Mouse (Mus musculus) midbrain, postnatal 0 days (tissue): ENCODE measurements around the gene Commd1. TPM values are rescaled to one million over a fixed set of nuclear protein-coding genes. Genes with fewer than 3 reads are reported as not detected.

Experiments
- ATAC-seq: fragments of 200-750 bp; cut with Nextera tagmentation; 2 replicates; pipeline ENCODE4 v1.8.0; 2017; ENCODE audit warnings: moderate number of reproducible peaks, mild to moderate bottlenecking, moderate TSS enrichment, moderate library complexity; ENCODE audit not compliant: low FRiP score
- DNase-seq: peaks from one replicate; pipeline ENCODE4 v3.0.0-alpha.2; 2015; ENCODE audit warnings: low spot score
- H3K27ac ChIP-seq: fragments of 300-500 bp; sonication (generic); 2 replicates; pipeline ENCODE4 v1.5.1; 2014; ENCODE audit warnings: low read depth, mild to moderate bottlenecking, low read length, mixed read lengths
- H3K27me3 ChIP-seq: fragments of 300-500 bp; sonication (generic); 2 replicates; pipeline ENCODE4 v1.6.1; 2014; ENCODE audit warnings: low read length, control low read depth, mixed read lengths; ENCODE audit not compliant: insufficient read depth
- H3K36me3 ChIP-seq: fragments of 300-500 bp; sonication (generic); 2 replicates; pipeline ENCODE4 v1.6.1; 2014; ENCODE audit warnings: low read length, control low read depth, mixed read lengths; ENCODE audit not compliant: insufficient read depth
- H3K4me1 ChIP-seq: fragments of 300-500 bp; sonication (generic); 2 replicates; pipeline ENCODE4 v1.6.1; 2014; ENCODE audit warnings: mild to moderate bottlenecking, control low read depth, antibody characterized with exemption, low read length, mixed read lengths; ENCODE audit not compliant: insufficient read depth
- H3K4me2 ChIP-seq: fragments of 300-500 bp; sonication (generic); 2 replicates; pipeline ENCODE4 v1.6.1; 2014; ENCODE audit warnings: low read depth, mild to moderate bottlenecking, low read length, mixed read lengths; ENCODE audit not compliant: poor library complexity, severe bottlenecking
- H3K4me3 ChIP-seq: fragments of 300-500 bp; sonication (generic); 2 replicates; pipeline ENCODE4 v1.5.1; 2014; ENCODE audit warnings: low read depth, mild to moderate bottlenecking, low read length, moderate library complexity
- H3K9ac ChIP-seq: fragments of 300-500 bp; sonication (generic); replicated peaks from 2 replicates; pipeline ENCODE4 v1.6.1; 2014; ENCODE audit warnings: mild to moderate bottlenecking, low read length, moderate library complexity, mixed read lengths; ENCODE audit not compliant: poor library complexity, severe bottlenecking
- H3K9me3 ChIP-seq: fragments of 300-500 bp; sonication (generic); 2 replicates; pipeline ENCODE4 v1.6.1; 2016; ENCODE audit warnings: low read length, control low read depth
- CTCF ChIP-seq: IDR thresholded peaks from 2 replicates; pipeline ENCODE4 v1.5.1; 2016; ENCODE audit warnings: antibody characterized with exemption, mild to moderate bottlenecking
- WGBS: fragments of 180-500 bp; shearing (Covaris S2); extraction: QIAGEN DNeasy Blood & Tissue Kit; methylation state at CpG from one replicate; pipeline ENCODE4 v1.1.7; 2014; 5-methylcytosine and 5-hydroxymethylcytosine counted together
- polyA plus RNA-seq: library from polyadenylated mRNA; unstranded; fragments of >200 nt; fragmentation: Nextera tagmentation; extraction: Ambion mirVana; gene quantifications from 2 replicates; pipeline ENCODE4 v1.2.1, GENCODE M21; 2015
- total RNA-seq: library from RNA; depleted of rRNA; stranded (reverse); fragments of >200 nt; gene quantifications from 2 replicates; pipeline ENCODE4 v1.2.3, GENCODE M21; 2014

Commd1 gene
- total and polyA plus RNA-seq, 2 experiments from 2014 or later: 23.5 to 221 TPM

DNA sequence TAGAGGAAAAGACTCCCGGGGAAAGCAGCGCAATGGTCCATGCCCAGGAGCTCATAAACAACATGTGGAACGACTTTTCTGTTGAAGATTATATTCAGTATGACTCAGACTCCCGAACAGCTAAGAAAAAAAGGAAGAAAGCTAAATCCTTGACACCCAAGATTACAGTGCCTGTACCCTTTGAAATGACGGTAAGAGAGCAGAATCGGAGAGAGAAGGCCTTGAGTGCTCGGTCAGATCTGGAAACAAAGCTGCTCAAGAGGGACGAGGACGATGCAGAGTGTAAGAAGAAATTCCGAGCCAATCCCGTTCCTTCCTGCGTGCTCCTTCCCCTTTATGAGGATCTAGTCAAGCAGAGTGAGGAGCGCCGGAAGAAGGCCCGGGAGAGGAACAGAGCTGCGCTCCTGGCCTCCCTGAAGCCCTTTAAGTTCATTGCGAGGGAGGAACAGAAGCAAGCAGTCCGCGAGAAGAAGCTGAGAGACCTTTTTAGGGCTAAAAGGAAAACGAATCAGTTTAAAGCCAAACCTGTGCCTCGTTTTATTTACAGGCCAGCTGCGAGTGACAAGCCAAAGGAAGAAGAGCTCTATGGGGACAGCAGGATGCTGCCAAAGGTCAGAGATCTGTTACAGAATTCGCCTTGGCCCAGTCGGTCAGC lies 38.1 kb upstream of the Commd1 start:
- H3K4me2 ChIP-seq: no peak overlapping the region
- no peaks in the 10 kb centered on the region for H3K36me3 ChIP-seq
- H3K27ac ChIP-seq: no peak overlapping the region
- no peak for TF ChIP-seq CTCF
- ATAC-seq: no peak
- H3K27me3 ChIP-seq: no peaks in the 10 kb centered on the region
- no peak overlapping the region for H3K9ac ChIP-seq
- DNase-seq: no peak
- H3K4me3 ChIP-seq: no peak overlapping the region
- WGBS: 63% methylated on average over 24 of the region's 24 CpGs
- no peaks in the 10 kb centered on the region for H3K4me1 ChIP-seq
- H3K9me3 ChIP-seq: no peaks in the 10 kb centered on the region

DNA sequence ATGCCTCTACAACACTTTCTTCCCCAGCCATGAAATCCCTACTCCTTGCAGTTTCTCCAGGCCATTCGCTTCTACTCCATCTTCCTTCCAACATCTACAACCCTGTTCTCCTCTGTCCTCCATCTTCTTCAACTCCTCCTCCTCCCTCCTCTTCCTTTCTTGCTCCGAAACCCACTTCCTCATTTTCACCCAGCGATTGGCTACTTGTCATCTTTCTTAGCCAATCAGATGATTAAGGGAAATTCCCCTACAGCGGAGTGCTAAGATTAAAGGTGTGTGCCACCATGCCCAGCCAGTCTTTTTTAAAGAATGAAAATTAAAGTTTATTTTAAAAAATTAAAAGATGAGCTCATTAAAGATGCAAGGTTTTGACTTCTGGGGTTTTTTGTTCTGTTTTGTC lies 35.8 kb upstream of the Commd1 start:
- no peak overlapping the region for H3K9ac ChIP-seq
- H3K9me3 ChIP-seq: no peaks in the 10 kb centered on the region
- no peak overlapping the region for H3K4me2 ChIP-seq
- no peaks in the 10 kb centered on the region for H3K36me3 ChIP-seq
- ATAC-seq: no peak
- no peaks in the 10 kb centered on the region for H3K27me3 ChIP-seq
- no peak for DNase-seq
- H3K27ac ChIP-seq: no peak overlapping the region
- no peak overlapping the region for H3K4me3 ChIP-seq
- WGBS: 94% methylated on average over 4 of the region's 4 CpGs
- no peaks in the 10 kb centered on the region for H3K4me1 ChIP-seq
- no peak for TF ChIP-seq CTCF

DNA sequence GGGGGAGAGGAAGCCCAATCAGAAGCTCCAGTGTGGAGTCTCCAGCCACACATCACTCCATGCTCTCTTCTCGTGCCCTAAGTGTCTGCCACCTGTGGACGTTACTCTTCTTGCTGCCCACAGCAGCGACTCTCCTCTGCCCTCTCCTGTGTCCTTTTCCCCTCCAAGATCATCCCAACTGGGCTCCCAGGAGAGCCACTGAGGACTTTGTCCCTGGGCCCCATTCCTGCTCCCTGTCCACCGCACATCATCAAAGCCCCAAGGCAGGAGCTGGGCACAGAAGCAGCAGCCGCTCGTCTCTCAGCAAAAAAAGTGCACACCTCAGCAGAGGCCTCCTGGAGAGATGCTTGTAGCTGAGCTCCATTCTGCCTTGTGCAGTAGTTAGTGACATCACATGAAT lies 32.8 kb upstream of the Commd1 start:
- no peak for TF ChIP-seq CTCF
- Histone ChIP-seq H3K4me1 (no peaks in the 10 kb centered on the region), H3K27ac (no peak overlapping the region), H3K27me3 (no peaks in the 10 kb centered on the region), H3K9ac (no peak overlapping the region), H3K4me2 (no peak overlapping the region), H3K36me3 (no peaks in the 10 kb centered on the region), H3K9me3 (no peaks in the 10 kb centered on the region), H3K4me3 (no peak overlapping the region)
- ATAC-seq (no peak), DNase-seq (no peak)
- 69% methylated on average over 6 of the region's 6 CpGs for WGBS

DNA sequence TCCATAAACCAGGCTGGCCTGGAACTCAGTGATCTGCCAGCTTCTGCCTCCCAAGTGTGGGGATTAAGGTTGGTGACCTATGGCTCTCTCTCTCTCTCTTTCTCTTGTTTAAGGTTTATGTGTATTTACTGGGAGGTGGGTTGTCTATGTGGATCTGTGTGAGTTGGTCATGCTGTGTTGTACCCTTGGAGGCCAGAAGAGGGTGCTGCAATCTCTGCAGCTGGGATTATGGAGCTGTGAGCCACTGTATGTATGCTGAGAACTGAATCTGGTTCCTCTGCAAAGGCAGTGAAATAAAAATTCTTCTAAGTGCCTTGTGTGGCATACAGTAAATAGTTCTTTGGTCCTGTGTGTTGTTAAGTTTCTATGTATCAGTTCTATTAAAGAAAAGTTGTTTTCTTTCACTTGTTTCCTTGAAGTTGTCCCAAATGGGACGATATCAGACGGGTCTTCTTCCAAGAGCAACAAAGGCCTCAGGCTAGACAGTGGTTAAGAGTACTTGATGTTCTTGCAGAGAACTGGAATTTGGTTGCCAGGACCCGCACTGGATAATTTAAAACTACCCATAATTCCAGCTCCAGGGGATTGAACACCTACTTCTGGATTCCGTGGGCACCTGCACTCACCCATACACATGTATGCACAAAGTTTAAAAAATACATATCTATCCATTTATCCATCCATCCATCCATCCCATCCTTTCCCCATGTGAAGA lies 31.6 kb upstream of the Commd1 start:
- peak; percentile 52 for TF ChIP-seq CTCF
- Histone ChIP-seq H3K9me3 (no peaks in the 10 kb centered on the region), H3K4me1 (no peaks in the 10 kb centered on the region), H3K9ac (no peak overlapping the region), H3K4me3 (no peak overlapping the region), H3K4me2 (no peak overlapping the region), H3K27ac (no peak overlapping the region), H3K36me3 (no peaks in the 10 kb centered on the region), H3K27me3 (no peaks in the 10 kb centered on the region)
- no peak for ATAC-seq
- DNase-seq: no peak
- WGBS: 90% methylated on average over 4 of the region's 4 CpGs

DNA sequence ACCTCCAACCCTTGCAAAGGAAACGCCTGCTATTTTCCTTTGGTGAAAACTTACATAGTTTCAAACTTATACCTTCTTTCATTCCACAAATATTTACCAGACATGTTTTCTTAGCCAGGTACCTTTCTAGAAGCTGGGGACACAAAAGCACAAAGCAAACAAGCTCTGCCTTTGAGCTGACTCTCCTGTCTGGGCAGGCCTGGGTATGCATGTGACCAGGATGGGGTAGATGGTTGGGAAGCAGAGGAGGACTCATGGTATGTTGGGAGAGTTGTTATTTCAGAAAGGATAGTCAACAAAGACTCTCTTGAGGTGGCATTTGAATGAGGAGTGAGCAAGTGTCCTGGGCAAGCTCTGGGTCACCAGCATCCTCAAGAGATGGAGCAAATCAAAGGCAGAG lies 30.9 kb upstream of the Commd1 start:
- H3K9ac ChIP-seq: no peak overlapping the region
- H3K27ac ChIP-seq: no peak overlapping the region
- H3K36me3 ChIP-seq: no peaks in the 10 kb centered on the region
- TF ChIP-seq CTCF: no peak
- no peak overlapping the region for H3K4me2 ChIP-seq
- 84% methylated on average over 1 of the region's 1 CpGs for WGBS
- H3K9me3 ChIP-seq: no peaks in the 10 kb centered on the region
- H3K4me1 ChIP-seq: no peaks in the 10 kb centered on the region
- no peak for DNase-seq
- ATAC-seq: no peak
- no peaks in the 10 kb centered on the region for H3K27me3 ChIP-seq
- H3K4me3 ChIP-seq: no peak overlapping the region

DNA sequence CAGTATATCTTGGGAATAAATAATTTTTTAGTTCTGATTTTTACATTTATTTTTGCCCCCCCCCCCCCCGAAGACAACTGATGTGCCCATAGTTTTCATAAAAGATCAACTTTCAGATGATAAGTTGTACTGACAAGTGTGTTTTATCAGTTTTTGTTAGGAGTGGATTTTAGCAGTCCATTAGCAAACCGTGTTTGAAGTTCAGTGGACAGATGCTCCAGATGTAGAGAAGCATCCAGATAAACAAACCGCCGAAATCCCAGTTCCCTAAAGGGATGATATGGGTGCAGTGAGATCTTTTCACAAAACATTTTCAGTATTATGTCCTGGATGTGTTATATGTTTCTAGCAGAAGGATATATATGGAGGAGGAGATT lies 26.6 kb upstream of the Commd1 start:
- ATAC-seq: no peak
- no peak for TF ChIP-seq CTCF
- WGBS: 26% methylated on average over 4 of the region's 4 CpGs

More for the DNA sequence above, 26.6 kb upstream of the Commd1 start:
- DNase-seq: no peak
- Histone ChIP-seq H3K4me2 (peak overlapping the region; percentile 68), H3K9me3 (no peaks in the 10 kb centered on the region), H3K27me3 (no peaks in the 10 kb centered on the region), H3K4me3 (peak overlapping the region; percentile 65), H3K9ac (0 out of 2 replicates have a peak overlapping the region, but pooled peaks have one; percentile 65), H3K4me1 (no peaks in the 10 kb centered on the region), H3K36me3 (peaks cover 10% of the 10 kb centered on the region), H3K27ac (no peak overlapping the region)
